Mouse (Mus musculus) hindbrain, embryonic 15.5 days (tissue): ENCODE measurements around the gene I830077J02Rik. TPM values are rescaled to one million over a fixed set of nuclear protein-coding genes. Genes with fewer than 3 reads are reported as not detected.

Experiments used
- ATAC-seq: fragments of 200-750 bp; cut with Nextera tagmentation; 2 replicates; pipeline ENCODE4 v1.8.0; 2017; ENCODE audit warnings: low read depth, moderate number of reproducible peaks, moderate TSS enrichment; ENCODE audit not compliant: low FRiP score
- H3K27ac ChIP-seq: fragments of 300-500 bp; sonication (generic); replicated peaks from 2 replicates; pipeline ENCODE4 v1.5.1; 2015; ENCODE audit warnings: mild to moderate bottlenecking, inconsistent platforms
- H3K27me3 ChIP-seq: fragments of 300-500 bp; sonication (generic); 2 replicates; pipeline ENCODE4 v1.6.1; 2015; ENCODE audit warnings: control low read depth, inconsistent platforms
- H3K36me3 ChIP-seq: fragments of 300-500 bp; sonication (generic); 2 replicates; pipeline ENCODE4 v1.6.1; 2015; ENCODE audit warnings: control low read depth, inconsistent platforms
- H3K4me1 ChIP-seq: fragments of 300-500 bp; sonication (generic); replicated peaks from 2 replicates; pipeline ENCODE4 v1.6.1; 2015; ENCODE audit warnings: control low read depth, inconsistent platforms
- H3K4me2 ChIP-seq: fragments of 300-500 bp; sonication (generic); 2 replicates; pipeline ENCODE4 v1.6.1; 2015; ENCODE audit warnings: moderate library complexity, mild to moderate bottlenecking, inconsistent platforms
- H3K4me3 ChIP-seq: fragments of 300-500 bp; sonication (generic); 2 replicates; pipeline ENCODE4 v1.5.1; 2015; ENCODE audit warnings: mild to moderate bottlenecking, inconsistent platforms
- H3K9ac ChIP-seq: fragments of 300-500 bp; sonication (generic); 2 replicates; pipeline ENCODE4 v1.6.1; 2015; ENCODE audit warnings: inconsistent platforms
- H3K9me3 ChIP-seq: fragments of 300-500 bp; sonication (generic); 2 replicates; pipeline ENCODE4 v1.6.1; 2016; ENCODE audit warnings: control low read depth, inconsistent platforms
- WGBS: fragments of 180-500 bp; shearing (Covaris S2); methylation state at CpG from one replicate; pipeline ENCODE4 v1.1.7; 2015; 5-methylcytosine and 5-hydroxymethylcytosine counted together
- polyA plus RNA-seq: library from polyadenylated mRNA; unstranded; fragments of >200 nt; fragmentation: Nextera tagmentation; extraction: Ambion mirVana; gene quantifications from 2 replicates; pipeline ENCODE4 v1.2.1, GENCODE M21; 2015

I830077J02Rik gene
- polyA plus RNA-seq, 1 experiment from 2014 or later: 0.17 TPM

- no peak overlapping the region for H3K9ac ChIP-seq
- H3K9me3 ChIP-seq: no peaks in the 10 kb centered on the region
- no peak overlapping the region for H3K4me3 ChIP-seq
- ATAC-seq: no peak
- H3K4me2 ChIP-seq: no peak overlapping the region
- no peaks in the 10 kb centered on the region for H3K36me3 ChIP-seq
- no peaks in the 10 kb centered on the region for H3K4me1 ChIP-seq
- H3K27ac ChIP-seq: no peak overlapping the region
- no peaks in the 10 kb centered on the region for H3K27me3 ChIP-seq
- 71% methylated on average over 4 of the region's 4 CpGs for WGBS
Measured at GRCm38 (mm10) chr3:105890220-105890619, 42.2 kb downstream of the I830077J02Rik start.

DNA sequence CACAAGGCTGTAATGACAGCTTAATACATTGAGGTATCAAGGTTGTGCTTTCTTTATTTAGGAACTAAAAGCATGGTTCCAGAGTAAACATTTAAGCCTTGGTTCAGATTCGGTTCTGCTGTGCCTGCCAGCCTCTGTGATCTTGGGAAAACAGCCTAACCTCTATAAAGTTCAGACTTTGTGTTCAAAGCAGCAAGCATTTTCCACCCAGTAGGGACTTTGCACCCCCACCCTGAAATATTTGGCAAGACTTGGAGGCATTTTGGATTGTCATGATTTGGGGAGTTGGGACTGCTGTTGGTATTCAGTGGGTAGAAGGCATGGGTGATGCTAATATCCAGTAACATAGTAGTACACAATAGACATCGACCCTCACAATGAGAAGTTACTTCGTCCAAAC is 43.5 kb downstream of the I830077J02Rik start:
- Histone ChIP-seq H3K27ac (no peak overlapping the region), H3K4me3 (no peak overlapping the region), H3K4me1 (no peaks in the 10 kb centered on the region), H3K4me2 (no peak overlapping the region), H3K9me3 (no peaks in the 10 kb centered on the region), H3K9ac (no peak overlapping the region), H3K27me3 (no peaks in the 10 kb centered on the region), H3K36me3 (no peaks in the 10 kb centered on the region)
- WGBS: 85% methylated on average over 3 of the region's 3 CpGs
- ATAC-seq: no peak

DNA sequence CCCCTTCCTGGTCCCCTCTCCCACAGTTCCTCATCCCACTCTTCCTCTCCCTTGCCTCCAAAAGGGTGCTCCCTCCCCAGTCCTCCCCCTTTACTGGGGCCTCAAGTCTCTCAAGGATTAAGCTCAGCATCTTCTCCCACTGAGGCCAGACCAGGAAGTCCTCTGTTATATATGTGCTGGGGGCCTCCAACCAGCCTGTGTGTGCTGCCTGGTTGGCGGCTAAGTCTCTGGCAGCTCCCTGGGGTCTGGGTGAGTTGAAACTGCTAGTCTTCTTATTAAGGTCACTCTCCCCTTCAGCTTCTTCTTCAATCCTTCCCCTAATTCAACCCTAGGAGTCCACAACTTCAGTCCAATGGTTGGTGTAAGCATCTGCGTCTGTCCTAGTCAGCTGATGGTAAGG is 49.4 kb downstream of the I830077J02Rik start:
- no peaks in the 10 kb centered on the region for H3K9me3 ChIP-seq

GRCm38 (mm10) chr3:105882105-105882504 is 50.4 kb downstream of the I830077J02Rik start:
- Histone ChIP-seq H3K36me3 (no peaks in the 10 kb centered on the region), H3K4me3 (no peak overlapping the region), H3K9ac (no peak overlapping the region), H3K27me3 (no peaks in the 10 kb centered on the region), H3K9me3 (no peaks in the 10 kb centered on the region), H3K4me1 (no peaks in the 10 kb centered on the region), H3K27ac (no peak overlapping the region), H3K4me2 (no peak overlapping the region)
- ATAC-seq: no peak
- WGBS: 90% methylated on average over 7 of the region's 7 CpGs

More for the DNA sequence above, 49.4 kb downstream of the I830077J02Rik start:
- no peaks in the 10 kb centered on the region for H3K27me3 ChIP-seq
- no peak overlapping the region for H3K27ac ChIP-seq
- H3K4me1 ChIP-seq: no peaks in the 10 kb centered on the region
- WGBS: 91% methylated on average over 2 of the region's 2 CpGs
- H3K4me2 ChIP-seq: no peak overlapping the region
- no peak for ATAC-seq
- no peak overlapping the region for H3K4me3 ChIP-seq
- no peaks in the 10 kb centered on the region for H3K36me3 ChIP-seq
- H3K9ac ChIP-seq: no peak overlapping the region

DNA sequence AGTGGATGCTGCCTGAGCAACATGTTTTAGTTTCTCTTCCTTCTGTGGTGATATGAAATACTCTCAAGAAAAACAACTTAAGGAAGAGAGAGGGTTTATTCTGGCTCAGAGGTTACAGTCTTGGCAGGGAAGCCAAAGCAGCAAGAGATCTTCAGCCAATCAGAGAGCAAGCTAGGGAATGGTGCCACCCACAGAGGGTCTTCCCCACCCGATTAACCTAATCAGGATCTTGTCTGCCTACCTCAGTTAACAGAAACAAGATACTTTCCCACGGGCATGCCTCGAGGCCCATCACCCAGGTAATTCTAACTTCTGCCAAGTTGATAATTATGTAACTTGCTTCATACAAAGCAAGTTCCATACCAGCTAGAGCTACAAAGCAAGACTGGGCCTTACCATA is 52.0 kb downstream of the I830077J02Rik start:
- Histone ChIP-seq H3K9me3 (no peaks in the 10 kb centered on the region), H3K36me3 (no peaks in the 10 kb centered on the region), H3K27ac (no peak overlapping the region), H3K4me2 (no peak overlapping the region), H3K9ac (no peak overlapping the region), H3K4me1 (no peaks in the 10 kb centered on the region), H3K4me3 (no peak overlapping the region), H3K27me3 (no peaks in the 10 kb centered on the region)
- no peak for ATAC-seq
- 80% methylated on average over 3 of the region's 3 CpGs for WGBS

GRCm38 (mm10) chr3:105878751-105879150 is 53.7 kb downstream of the I830077J02Rik start:
- Histone ChIP-seq H3K27me3 (no peaks in the 10 kb centered on the region), H3K4me2 (no peak overlapping the region), H3K4me1 (no peaks in the 10 kb centered on the region), H3K27ac (no peak overlapping the region), H3K4me3 (no peak overlapping the region), H3K36me3 (no peaks in the 10 kb centered on the region), H3K9me3 (no peaks in the 10 kb centered on the region), H3K9ac (no peak overlapping the region)
- WGBS: 93% methylated on average over 8 of the region's 8 CpGs
- ATAC-seq: no peak

- Histone ChIP-seq H3K9ac (no peak overlapping the region), H3K27me3 (no peaks in the 10 kb centered on the region), H3K4me2 (no peak overlapping the region), H3K27ac (no peak overlapping the region), H3K4me3 (no peak overlapping the region), H3K36me3 (no peaks in the 10 kb centered on the region), H3K4me1 (no peaks in the 10 kb centered on the region), H3K9me3 (no peaks in the 10 kb centered on the region)
- WGBS: 90% methylated on average over 2 of the region's 2 CpGs
- ATAC-seq: no peak
Measured at GRCm38 (mm10) chr3:105877919-105878318, 54.5 kb downstream of the I830077J02Rik start.

GRCm38 (mm10) chr3:105877252-105877803 is 55.1 kb downstream of the I830077J02Rik start:
- no peaks in the 10 kb centered on the region for H3K9me3 ChIP-seq
- no peaks in the 10 kb centered on the region for H3K27me3 ChIP-seq
- no peaks in the 10 kb centered on the region; the same call in 1 of the 2 replicates for H3K4me1 ChIP-seq
- H3K9ac ChIP-seq: no peak overlapping the region
- H3K27ac ChIP-seq: no peak overlapping the region
- ATAC-seq: no peak
- H3K4me2 ChIP-seq: no peak overlapping the region
- H3K4me3 ChIP-seq: no peak overlapping the region
- WGBS: 91% methylated on average over 6 of the region's 6 CpGs
- H3K36me3 ChIP-seq: no peaks in the 10 kb centered on the region

DNA sequence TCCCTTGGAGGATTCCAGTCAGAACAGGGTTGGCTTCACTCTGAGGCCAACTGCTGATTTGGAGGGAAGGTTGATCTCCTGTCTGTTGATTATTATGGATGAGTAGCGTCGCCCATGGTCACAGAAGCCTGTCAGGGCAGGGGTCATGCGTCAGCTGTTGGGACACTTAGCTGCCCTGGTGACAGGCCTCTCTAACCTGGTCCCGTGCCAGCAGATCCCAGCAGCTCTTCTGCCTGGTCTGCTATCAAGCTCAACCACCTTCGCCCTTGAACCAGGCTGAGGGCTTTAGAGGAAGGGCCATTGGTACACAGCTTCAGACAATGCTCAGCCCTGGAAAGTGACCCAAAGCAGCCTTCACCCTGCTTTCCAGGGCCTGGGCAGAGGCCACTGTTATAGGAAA is 56.4 kb downstream of the I830077J02Rik start:
- ATAC-seq: no peak
- Histone ChIP-seq H3K9me3 (no peaks in the 10 kb centered on the region), H3K4me1 (no peaks in the 10 kb centered on the region; the same call in 1 of the 2 replicates), H3K27ac (no peak overlapping the region), H3K9ac (no peak overlapping the region), H3K4me3 (no peak overlapping the region), H3K27me3 (no peaks in the 10 kb centered on the region), H3K36me3 (no peaks in the 10 kb centered on the region), H3K4me2 (no peak overlapping the region)
- 67% methylated on average over 5 of the region's 5 CpGs for WGBS

Other genes with a start within 250 kb of the I830077J02Rik start
- gene Ddx20, start 245.1 kb downstream of the I830077J02Rik start, polyA plus RNA-seq: 23.0 and 23.8 TPM in 2 replicates
- 11.6 and 11.8 TPM in 2 replicates for gene Inka2, start 228.1 kb downstream of the I830077J02Rik start, polyA plus RNA-seq
- gene Rap1a, start 131.3 kb downstream of the I830077J02Rik start, polyA plus RNA-seq: 81.3 and 82.5 TPM in 2 replicates
- gene Adora3, start 61.8 kb downstream of the I830077J02Rik start, polyA plus RNA-seq: 0.18 and 0.21 TPM in 2 replicates
- gene Tmigd3, start 61.8 kb downstream of the I830077J02Rik start, polyA plus RNA-seq: 0.20 TPM in 1 of 2 replicates, not detected in the other
- 94.0 and 100 TPM in 2 replicates for gene Wdr77, start 26.7 kb upstream of the I830077J02Rik start, polyA plus RNA-seq
- 499 and 527 TPM in 2 replicates for gene Atp5f1, start 27.4 kb upstream of the I830077J02Rik start, polyA plus RNA-seq
- gene Ovgp1, start 41.0 kb upstream of the I830077J02Rik start, polyA plus RNA-seq: 3.7 and 4.2 TPM in 2 replicates
- 6.9 and 7.6 TPM in 2 replicates for gene Pifo, start 82.0 kb upstream of the I830077J02Rik start, polyA plus RNA-seq
- gene Chil5, start 100.2 kb upstream of the I830077J02Rik start, polyA plus RNA-seq: not detected in 2 replicates
- 0.92 and 1.1 TPM in 2 replicates for gene Chia1, start 180.6 kb upstream of the I830077J02Rik start, polyA plus RNA-seq
- gene Chil3, start 234.9 kb upstream of the I830077J02Rik start, polyA plus RNA-seq: not detected in 2 replicates